Mouse (Mus musculus): ENCODE measurements around the gene Gm10282.

DNA sequence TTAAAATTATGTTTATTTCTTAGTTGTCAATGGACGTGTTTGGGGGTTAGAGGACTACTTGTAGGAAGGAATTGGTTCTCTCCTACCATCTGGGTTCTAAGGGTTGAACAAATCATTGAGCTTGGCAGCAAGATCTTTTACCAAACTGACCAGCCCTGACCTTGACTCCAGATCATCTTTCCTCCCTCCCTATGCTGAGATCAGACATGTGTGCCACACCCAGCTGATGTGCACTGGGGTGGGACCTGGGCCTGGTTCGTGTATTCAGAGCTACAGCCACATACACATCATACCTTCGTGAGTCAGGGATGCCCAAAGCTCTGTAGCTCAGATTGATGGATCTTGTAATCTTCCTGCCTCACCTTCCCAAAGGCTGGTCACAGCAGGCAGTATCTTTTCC, 33.4 kb downstream of the Gm10282 start:
- TF ChIP-seq POLR2A (IDR thresholded peaks at IDR 0.05; ENCODE audit: borderline replicate concordance, low read depth, low read length) (no peak), CTCF (IDR thresholded peaks at IDR 0.05; ENCODE audit: low read depth, low read length) (no peak)
